Mouse (Mus musculus) hindbrain, embryonic 12.5 days (tissue): ENCODE measurements at regions not wholly inside any gene's neighbourhood (a gene's known extent, or its start where the extent isn't known, plus 50 kb on each side); places are given as distances from the start of the nearest gene placed in this dataset.

Experiments used
- ATAC-seq: fragments of 200-750 bp; cut with Nextera tagmentation; 2 replicates; pipeline ENCODE4 v1.8.0; 2017; ENCODE audit warnings: moderate TSS enrichment; ENCODE audit not compliant: low FRiP score
- H3K27ac ChIP-seq: fragments of 300-500 bp; sonication (generic); 2 replicates; pipeline ENCODE4 v1.5.1; 2016; ENCODE audit warnings: mild to moderate bottlenecking
- H3K27me3 ChIP-seq: fragments of 300-500 bp; sonication (generic); 2 replicates; pipeline ENCODE4 v1.6.1; 2016; ENCODE audit warnings: mild to moderate bottlenecking
- H3K36me3 ChIP-seq: fragments of 300-500 bp; sonication (generic); 2 replicates; pipeline ENCODE4 v1.6.1; 2016; ENCODE audit warnings: mild to moderate bottlenecking
- H3K4me1 ChIP-seq: fragments of 300-500 bp; sonication (generic); 2 replicates; pipeline ENCODE4 v1.6.1; 2016
- H3K4me2 ChIP-seq: fragments of 300-500 bp; sonication (generic); replicated peaks from 2 replicates; pipeline ENCODE4 v1.6.1; 2016; ENCODE audit warnings: mild to moderate bottlenecking
- H3K4me3 ChIP-seq: fragments of 300-500 bp; sonication (generic); 2 replicates; pipeline ENCODE4 v1.5.1; 2016; ENCODE audit warnings: mild to moderate bottlenecking
- H3K9ac ChIP-seq: fragments of 300-500 bp; sonication (generic); 2 replicates; pipeline ENCODE4 v1.6.1; 2016; ENCODE audit warnings: mild to moderate bottlenecking, moderate library complexity
- H3K9me3 ChIP-seq: fragments of 300-500 bp; sonication (generic); replicated peaks from 2 replicates; pipeline ENCODE4 v1.6.1; 2016; ENCODE audit warnings: mild to moderate bottlenecking
- WGBS: fragments of 180-500 bp; shearing (Covaris S2); methylation state at CpG from one replicate; pipeline ENCODE4 v1.1.7; 2016; 5-methylcytosine and 5-hydroxymethylcytosine counted together

DNA sequence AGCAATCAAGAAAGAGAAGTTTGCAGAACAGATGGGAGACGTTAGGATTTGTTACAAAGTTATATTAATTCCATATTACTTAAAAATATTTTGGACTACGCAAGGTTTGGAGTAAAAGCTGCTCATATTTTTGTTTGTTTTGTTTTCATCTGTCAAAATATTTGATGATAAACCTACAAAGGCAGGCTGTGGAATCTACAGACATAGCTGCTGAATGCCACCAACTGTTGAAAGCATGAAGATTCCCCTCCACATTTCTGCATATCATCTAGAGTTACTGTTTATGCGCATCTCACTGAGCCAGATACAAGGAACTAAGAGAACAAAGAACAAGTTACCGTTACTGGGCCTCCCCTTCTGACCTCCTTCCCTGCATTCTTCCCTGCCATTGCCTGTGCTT lies 127.1 kb upstream of the Gorab start:
- no peak overlapping the region for H3K9ac ChIP-seq
- no peak overlapping the region for H3K27ac ChIP-seq
- no peaks in the 10 kb centered on the region for H3K9me3 ChIP-seq
- 75% methylated on average over 4 of the region's 4 CpGs for WGBS
- no peak overlapping the region for H3K4me2 ChIP-seq
- H3K4me3 ChIP-seq = no peak overlapping the region
- H3K27me3 ChIP-seq = no peaks in the 10 kb centered on the region
- no peaks in the 10 kb centered on the region for H3K36me3 ChIP-seq
- no peaks in the 10 kb centered on the region for H3K4me1 ChIP-seq
- no peak for ATAC-seq

DNA sequence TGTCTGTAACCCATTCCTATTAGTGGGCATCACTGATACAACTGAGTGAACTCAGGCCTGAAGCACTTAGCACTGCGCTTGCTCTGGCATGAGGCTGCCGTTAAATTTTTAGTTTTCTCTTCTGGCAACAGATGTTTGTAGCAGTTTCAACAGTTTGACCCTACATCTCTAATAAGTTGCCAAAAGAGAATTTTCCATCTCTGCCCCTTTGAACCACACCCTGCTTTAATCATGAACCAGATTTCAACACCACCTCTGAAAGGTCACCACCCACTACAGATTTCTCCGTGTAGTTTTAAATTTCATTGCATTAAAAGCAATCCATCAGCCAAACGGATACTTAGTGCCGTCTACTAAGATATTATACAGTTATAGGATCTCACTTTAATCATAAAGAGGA lies 114.5 kb upstream of the Gorab start:
- H3K4me3 ChIP-seq = no peak overlapping the region
- H3K9ac ChIP-seq = no peak overlapping the region
- H3K9me3 ChIP-seq = no peaks in the 10 kb centered on the region
- 83% methylated on average over 5 of the region's 5 CpGs for WGBS
- no peaks in the 10 kb centered on the region for H3K36me3 ChIP-seq
- no peaks in the 10 kb centered on the region for H3K4me1 ChIP-seq
- H3K4me2 ChIP-seq = no peak overlapping the region
- H3K27ac ChIP-seq = no peak overlapping the region
- H3K27me3 ChIP-seq = no peaks in the 10 kb centered on the region
- ATAC-seq = no peak

DNA sequence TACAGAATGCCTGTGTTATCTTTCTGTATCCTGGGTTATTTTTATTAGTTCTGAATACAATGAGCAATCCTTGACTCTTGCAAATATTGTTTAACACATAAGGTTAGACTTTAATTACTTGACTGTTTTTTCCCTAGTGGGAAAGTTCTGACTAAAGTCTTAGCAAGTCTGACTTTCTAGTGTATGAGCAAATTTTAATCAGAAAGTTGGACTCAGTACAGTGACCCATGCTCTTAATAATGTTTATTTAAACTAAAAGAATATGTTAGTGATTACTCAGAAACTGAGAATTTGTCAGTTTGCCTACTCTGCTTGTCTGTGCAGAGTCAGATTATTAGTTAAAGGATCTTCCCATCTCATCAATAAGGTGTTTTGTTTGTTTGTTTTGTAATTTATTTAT lies 109.4 kb upstream of the Gorab start:
- Histone ChIP-seq H3K27me3 (no peaks in the 10 kb centered on the region), H3K9me3 (no peaks in the 10 kb centered on the region), H3K4me3 (no peak overlapping the region), H3K36me3 (no peaks in the 10 kb centered on the region), H3K9ac (no peak overlapping the region), H3K27ac (no peak overlapping the region), H3K4me1 (no peaks in the 10 kb centered on the region), H3K4me2 (no peak overlapping the region)
- ATAC-seq = no peak

DNA sequence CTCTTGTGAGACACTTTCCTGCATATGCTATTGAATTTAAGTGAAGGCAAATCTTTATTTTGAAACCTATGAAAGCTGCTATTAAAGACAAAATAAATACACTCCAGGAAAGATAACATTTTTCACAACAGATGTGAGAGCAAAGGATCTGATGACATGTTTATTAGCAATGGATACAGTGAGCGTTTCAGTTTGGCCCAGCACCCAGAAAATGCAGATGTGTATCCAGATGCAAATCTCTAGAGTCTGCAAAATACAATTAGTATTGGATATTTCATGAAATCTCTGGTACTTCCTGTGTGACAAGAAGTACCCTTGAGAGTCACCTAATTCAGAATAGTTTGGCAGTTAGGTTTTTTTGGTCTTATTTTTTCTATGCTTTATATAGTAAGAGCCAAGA lies 108.5 kb upstream of the Gorab start:
- WGBS = 74% methylated on average over 1 of the region's 1 CpGs
- no peak overlapping the region for H3K9ac ChIP-seq
- ATAC-seq = no peak

DNA sequence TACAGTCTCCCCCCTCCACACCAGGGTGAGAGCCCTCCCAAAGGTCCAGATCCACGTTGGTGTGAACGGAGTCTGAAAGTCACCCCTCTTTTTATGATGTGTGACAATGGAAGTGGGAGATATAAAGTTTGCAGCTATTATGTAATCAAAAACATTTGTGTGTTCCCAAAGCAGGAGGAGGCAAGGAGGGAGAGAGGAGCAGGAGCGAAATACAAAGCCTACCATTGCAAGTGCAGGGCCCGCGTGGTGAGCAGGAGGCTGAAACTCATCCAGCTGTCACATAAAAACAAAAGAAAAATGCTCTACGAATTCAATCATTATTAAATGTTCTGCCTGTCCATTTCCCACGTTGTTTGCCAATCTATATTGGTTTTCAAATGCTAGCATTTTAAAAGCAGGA lies 101.6 kb upstream of the Gorab start:
- Histone ChIP-seq H3K27me3 (no peaks in the 10 kb centered on the region), H3K36me3 (no peaks in the 10 kb centered on the region), H3K4me1 (no peaks in the 10 kb centered on the region), H3K9me3 (no peaks in the 10 kb centered on the region), H3K4me3 (no peak overlapping the region), H3K4me2 (no peak overlapping the region), H3K27ac (no peak overlapping the region), H3K9ac (no peak overlapping the region)
- no peak for ATAC-seq
- 75% methylated on average over 7 of the region's 7 CpGs for WGBS

More for the DNA sequence above, 108.5 kb upstream of the Gorab start:
- no peaks in the 10 kb centered on the region for H3K27me3 ChIP-seq
- H3K27ac ChIP-seq = no peak overlapping the region
- H3K4me3 ChIP-seq = no peak overlapping the region
- no peaks in the 10 kb centered on the region for H3K9me3 ChIP-seq
- no peaks in the 10 kb centered on the region for H3K4me1 ChIP-seq
- no peaks in the 10 kb centered on the region for H3K36me3 ChIP-seq
- H3K4me2 ChIP-seq = no peak overlapping the region

DNA sequence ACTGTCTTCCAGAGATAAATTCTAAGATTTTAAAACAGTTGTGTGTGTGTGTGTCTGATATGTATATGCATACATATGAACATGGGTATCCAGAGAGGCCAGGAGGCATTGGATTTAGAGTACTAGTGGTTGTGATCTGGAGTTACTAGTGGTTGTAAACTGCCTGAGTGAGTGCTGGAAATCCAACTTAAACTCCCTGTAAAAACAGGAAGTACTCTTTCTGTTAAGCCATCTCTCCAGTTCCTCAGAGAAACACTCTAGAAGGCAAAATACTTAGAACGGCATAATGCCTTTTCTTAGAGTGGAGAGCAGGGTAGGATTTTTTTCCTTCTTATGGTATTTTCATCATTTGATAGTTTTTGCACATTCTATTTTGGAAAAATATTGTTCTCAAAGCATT lies 99.1 kb upstream of the Gorab start:
- Histone ChIP-seq H3K9me3 (no peaks in the 10 kb centered on the region), H3K4me1 (no peaks in the 10 kb centered on the region), H3K36me3 (no peaks in the 10 kb centered on the region), H3K4me3 (no peak overlapping the region), H3K27ac (no peak overlapping the region), H3K9ac (no peak overlapping the region), H3K27me3 (no peaks in the 10 kb centered on the region), H3K4me2 (no peak overlapping the region)
- 91% methylated on average over 1 of the region's 1 CpGs for WGBS
- no peak for ATAC-seq

DNA sequence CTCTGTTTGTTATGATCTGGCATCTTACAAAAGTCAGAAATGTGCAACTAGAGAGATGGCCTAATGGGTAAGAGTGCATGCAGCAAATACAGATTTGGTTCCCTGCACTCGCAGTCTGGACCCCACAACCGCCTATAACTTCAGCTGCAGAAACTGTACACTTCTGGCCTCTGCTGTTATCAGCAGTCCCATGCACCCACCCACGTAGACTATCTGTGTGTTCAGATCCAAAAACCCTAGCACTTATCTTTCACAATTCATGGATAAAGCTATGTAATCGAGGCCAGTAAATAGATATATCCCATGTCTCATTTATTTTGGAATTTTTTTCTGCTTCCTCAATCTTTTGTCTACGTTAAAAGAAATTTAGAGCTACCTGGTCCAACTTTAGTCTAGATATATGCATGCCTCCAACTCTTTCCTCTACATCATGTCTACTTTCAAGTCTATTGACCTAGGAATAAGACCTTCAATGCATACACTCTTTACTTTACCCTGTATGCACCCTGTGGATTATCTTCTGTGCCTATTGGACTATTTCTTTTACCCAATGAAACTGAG lies 95.0 kb upstream of the Gorab start:
- no peak overlapping the region for H3K4me2 ChIP-seq
- no peaks in the 10 kb centered on the region for H3K36me3 ChIP-seq
- no peak overlapping the region for H3K27ac ChIP-seq
- no peaks in the 10 kb centered on the region for H3K4me1 ChIP-seq
- no peak overlapping the region for H3K9ac ChIP-seq
- no peaks in the 10 kb centered on the region for H3K9me3 ChIP-seq
- H3K27me3 ChIP-seq = no peaks in the 10 kb centered on the region
- ATAC-seq = no peak
- WGBS = 93% methylated on average over 5 of the region's 5 CpGs
- H3K4me3 ChIP-seq = no peak overlapping the region

DNA sequence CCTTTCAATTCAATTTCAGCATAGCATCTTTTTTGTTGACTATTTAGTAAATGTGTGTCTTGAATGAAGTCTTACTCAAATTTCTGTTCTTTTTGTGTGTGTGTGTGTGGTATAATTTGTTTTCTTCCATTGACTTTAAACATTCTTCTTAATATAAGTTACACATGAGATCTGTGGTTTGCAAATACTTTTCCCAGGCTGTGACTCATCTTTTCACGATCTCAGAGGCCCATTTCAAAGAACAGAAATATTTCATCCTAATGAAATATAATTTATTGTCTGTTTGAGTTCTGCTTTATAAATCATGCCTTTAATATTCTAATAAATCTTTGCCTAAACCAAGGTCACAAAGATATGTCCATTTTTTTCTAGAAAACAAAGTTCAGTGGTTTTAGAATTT lies 92.9 kb upstream of the Gorab start:
- H3K9me3 ChIP-seq = no peaks in the 10 kb centered on the region
- H3K4me2 ChIP-seq = no peak overlapping the region
- H3K27me3 ChIP-seq = no peaks in the 10 kb centered on the region
- 82% methylated on average over 1 of the region's 1 CpGs for WGBS
- H3K4me1 ChIP-seq = no peaks in the 10 kb centered on the region
- ATAC-seq = no peak
- no peak overlapping the region for H3K4me3 ChIP-seq
- no peaks in the 10 kb centered on the region for H3K36me3 ChIP-seq
- H3K27ac ChIP-seq = no peak overlapping the region
- H3K9ac ChIP-seq = no peak overlapping the region

DNA sequence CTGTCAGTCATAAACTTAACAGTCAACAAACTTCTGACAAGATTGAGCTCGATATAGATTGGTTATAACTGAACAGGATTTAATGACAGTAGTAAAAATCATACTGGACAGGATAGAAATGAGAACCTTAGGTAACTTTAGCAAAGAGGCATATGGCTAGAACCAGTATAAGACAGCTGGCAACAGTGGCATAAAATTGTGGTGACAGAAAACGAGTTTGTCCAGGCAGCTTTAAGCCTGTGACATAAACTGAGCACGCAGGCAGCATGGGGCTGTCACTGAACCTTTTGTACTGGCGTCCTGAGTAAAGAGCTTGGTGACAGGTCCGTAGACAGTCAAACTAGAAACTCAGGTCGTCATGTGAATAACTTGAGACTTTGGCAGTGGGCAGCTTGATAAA lies 85.1 kb upstream of the Gorab start:
- no peak overlapping the region for H3K4me2 ChIP-seq
- H3K36me3 ChIP-seq = no peaks in the 10 kb centered on the region
- H3K4me3 ChIP-seq = no peak overlapping the region
- no peak for ATAC-seq
- 0 out of 2 replicates have a peak, but pooled peaks cover 4% of the 10 kb centered on the region for H3K9me3 ChIP-seq
- no peaks in the 10 kb centered on the region for H3K27me3 ChIP-seq
- H3K4me1 ChIP-seq = no peaks in the 10 kb centered on the region
- H3K27ac ChIP-seq = no peak overlapping the region
- 62% methylated on average over 6 of the region's 6 CpGs for WGBS
- no peak overlapping the region for H3K9ac ChIP-seq

DNA sequence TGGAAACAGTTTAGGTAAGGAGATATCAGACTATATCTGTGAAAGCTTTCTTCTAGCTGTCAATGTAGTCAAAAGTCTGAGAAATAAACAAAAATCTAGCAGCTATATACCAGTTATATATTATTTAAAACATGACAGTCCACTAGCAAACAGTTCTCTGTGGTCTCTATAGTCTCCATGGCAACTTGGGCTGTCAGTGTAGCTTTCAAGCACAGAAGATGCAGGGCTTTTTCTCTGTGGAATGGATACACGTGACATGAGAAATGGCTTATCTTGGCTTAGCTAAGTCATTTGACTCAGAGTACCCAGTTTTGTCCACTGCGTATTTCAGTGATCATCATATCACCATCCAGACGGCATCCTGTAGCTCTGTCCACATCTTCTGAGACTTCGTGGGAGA lies 84.6 kb upstream of the Gorab start:
- H3K36me3 ChIP-seq = no peaks in the 10 kb centered on the region
- WGBS = 78% methylated on average over 4 of the region's 4 CpGs
- H3K4me1 ChIP-seq = no peaks in the 10 kb centered on the region
- H3K4me2 ChIP-seq = no peak overlapping the region
- ATAC-seq = no peak
- no peaks in the 10 kb centered on the region for H3K27me3 ChIP-seq
- H3K9ac ChIP-seq = no peak overlapping the region
- H3K27ac ChIP-seq = no peak overlapping the region
- H3K9me3 ChIP-seq = 0 out of 2 replicates have a peak, but pooled peaks cover 4% of the 10 kb centered on the region
- no peak overlapping the region for H3K4me3 ChIP-seq

DNA sequence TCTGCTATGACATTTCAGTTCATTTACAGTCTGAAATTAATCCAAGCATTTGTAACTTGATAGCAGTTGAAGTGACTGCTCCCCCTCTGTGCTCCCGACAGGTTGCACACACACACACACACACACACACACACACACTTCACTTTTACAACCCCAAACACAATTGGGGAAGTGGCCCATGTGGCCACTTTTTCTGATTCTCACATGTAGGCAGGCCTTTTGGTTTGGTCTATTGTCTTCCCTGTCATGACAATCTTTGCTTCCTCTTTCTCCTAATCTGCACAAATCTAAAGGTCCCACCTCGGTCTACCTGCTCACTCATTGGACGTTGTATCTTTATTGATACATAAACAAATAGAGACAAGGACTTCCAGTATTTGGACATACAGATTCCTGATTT lies 79.6 kb upstream of the Gorab start:
- H3K4me2 ChIP-seq = no peak overlapping the region
- no peaks in the 10 kb centered on the region for H3K27me3 ChIP-seq
- ATAC-seq = no peak
- no peaks in the 10 kb centered on the region for H3K36me3 ChIP-seq
- no peak overlapping the region for H3K4me3 ChIP-seq
- H3K4me1 ChIP-seq = no peaks in the 10 kb centered on the region
- no peak overlapping the region for H3K9ac ChIP-seq
- H3K27ac ChIP-seq = no peak overlapping the region
- whole genome bisulfite sequencing = 93% methylated on average over 3 of the region's 3 CpGs
- 0 out of 2 replicates have a peak, but pooled peaks cover 4% of the 10 kb centered on the region for H3K9me3 ChIP-seq

DNA sequence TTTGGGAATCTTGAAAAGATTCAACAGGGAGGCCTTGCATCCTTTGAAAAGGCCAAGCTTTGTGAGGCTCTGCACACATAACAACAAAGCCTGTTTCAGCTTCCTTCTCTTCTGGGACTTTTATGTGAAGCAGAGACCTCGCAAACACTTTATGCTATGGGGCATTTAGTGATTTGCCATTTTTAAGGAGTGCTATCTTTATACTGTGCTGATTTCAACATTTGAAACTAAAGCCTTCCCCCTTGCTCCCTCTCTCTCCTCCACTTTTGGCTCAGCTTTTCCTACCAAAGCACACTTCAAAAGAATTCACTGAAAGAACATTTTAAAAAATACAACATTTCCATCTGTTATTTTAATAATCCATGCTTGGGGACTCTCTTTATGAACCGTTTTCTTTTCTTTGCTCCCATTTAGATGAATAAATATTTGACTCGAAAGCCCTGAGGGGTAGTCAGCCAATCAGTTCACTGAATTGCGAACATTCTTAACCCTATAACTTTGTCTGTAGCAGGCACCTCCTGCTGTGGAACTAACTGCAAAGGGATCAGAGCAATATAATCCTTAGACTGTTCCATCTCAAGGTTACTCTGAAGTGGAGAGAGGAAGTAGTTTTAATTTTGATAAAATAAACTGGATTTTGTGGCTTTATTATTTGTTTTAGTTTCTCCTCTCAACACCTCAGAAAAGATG lies 74.2 kb upstream of the Gorab start:
- ATAC-seq = no peak
- WGBS = 36% methylated on average over 4 of the region's 4 CpGs

DNA sequence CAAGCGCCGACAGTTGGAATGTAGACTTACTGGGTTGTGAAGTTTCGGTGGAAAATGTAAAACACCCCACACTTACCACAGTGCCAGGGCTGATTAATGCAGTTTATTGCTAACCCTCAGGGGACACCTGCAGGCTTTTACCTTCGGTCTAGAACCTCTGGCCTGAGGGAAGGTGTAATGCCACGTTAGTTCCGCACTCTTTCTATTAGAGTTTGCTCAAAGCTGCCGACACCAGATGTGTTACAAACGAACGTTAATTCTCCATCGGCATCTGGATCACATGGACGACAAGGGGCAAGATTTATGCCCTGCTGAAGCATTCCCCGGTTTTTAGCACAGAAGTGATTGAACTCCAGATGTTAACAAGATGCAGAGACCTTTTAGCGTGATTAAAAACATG lies 57.7 kb upstream of the Gorab start:
- WGBS = 88% methylated on average over 13 of the region's 13 CpGs
- H3K27me3 ChIP-seq = no peaks in the 10 kb centered on the region
- H3K4me2 ChIP-seq = no peak overlapping the region
- no peaks in the 10 kb centered on the region for H3K4me1 ChIP-seq
- H3K9me3 ChIP-seq = no peaks in the 10 kb centered on the region
- ATAC-seq = no peak
- H3K9ac ChIP-seq = no peak overlapping the region
- no peak overlapping the region for H3K27ac ChIP-seq
- H3K4me3 ChIP-seq = no peak overlapping the region
- no peaks in the 10 kb centered on the region for H3K36me3 ChIP-seq

More for the DNA sequence above, 74.2 kb upstream of the Gorab start:
- H3K4me3 ChIP-seq = no peak overlapping the region
- no peaks in the 10 kb centered on the region for H3K36me3 ChIP-seq
- H3K4me2 ChIP-seq = no peak overlapping the region
- H3K4me1 ChIP-seq = peaks cover 2% of the 10 kb centered on the region; the same call in 1 of the 2 replicates
- H3K27me3 ChIP-seq = no peaks in the 10 kb centered on the region
- H3K27ac ChIP-seq = no peak overlapping the region
- 0 out of 2 replicates have a peak, but pooled peaks cover under 1% of the 10 kb centered on the region for H3K9me3 ChIP-seq
- H3K9ac ChIP-seq = no peak overlapping the region
